Mouse (Mus musculus) R1 (cell line): ENCODE measurements around the gene G2e3.

Experiments
- DNase-seq: peaks from one replicate; pipeline ENCODE4 v3.0.0-alpha.2; 2018; ENCODE audit warnings: low read depth, low spot score

The G2e3 gene

DNA sequence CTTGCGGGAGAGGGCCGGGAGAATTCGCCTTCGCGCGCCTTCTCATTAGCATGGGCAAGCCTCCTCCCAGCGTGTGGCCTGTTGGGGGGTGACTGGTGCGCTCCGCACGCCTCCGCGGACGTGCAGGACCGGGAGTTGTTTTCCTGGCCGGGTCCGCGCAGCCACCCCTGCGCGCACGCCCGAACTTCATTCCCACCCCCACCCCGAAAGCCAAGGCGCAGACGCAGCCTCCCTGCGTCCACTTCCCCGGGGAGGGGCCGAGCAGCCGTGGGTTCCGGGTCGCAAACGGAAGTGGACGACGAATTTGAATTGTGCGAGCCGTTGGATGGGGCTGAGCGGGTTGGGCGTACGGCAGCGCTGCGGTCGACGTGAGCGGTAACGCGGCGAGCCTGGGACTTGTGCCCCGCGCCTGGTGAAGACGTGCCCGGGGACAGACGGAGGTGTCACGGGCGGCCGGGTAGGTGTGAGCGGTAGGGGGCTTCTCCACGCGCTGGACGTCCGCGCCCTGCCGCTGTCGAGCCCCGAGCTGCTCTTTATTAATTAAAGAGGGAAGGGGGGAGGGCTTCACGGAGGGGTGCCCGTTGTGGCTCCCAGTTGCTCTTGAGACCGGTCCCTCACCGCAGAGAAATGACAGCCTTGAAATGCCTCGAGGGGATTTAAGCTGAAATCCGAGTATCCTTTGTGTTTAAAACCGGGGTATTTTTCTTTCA lies at the start of gene G2e3:
TSS of gene G2e3 (plus strand) at position 74 of the 710 bp plus-strand sequence.
- peak; percentile 97 for DNase-seq

DNA sequence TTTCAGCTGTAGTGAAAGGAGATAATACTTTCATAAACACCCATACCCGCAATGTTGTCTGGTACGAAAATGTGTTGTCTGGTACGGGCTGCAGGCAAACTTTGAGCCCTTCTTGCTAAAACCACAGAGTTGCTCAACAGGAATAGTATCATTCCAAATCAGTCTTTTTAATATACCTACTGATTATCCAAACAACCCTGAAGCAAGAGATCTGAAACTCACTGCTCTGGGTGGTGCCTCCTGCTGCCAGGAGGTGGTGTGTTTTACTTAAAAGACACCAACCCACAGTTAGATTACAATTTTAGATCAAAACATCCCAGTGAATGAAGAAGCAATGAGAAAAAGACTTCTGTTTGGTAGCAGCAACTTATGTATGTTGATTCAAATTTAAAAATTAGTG lies 24.3 kb upstream of the G2e3 start:
- no peak for DNase-seq

DNA sequence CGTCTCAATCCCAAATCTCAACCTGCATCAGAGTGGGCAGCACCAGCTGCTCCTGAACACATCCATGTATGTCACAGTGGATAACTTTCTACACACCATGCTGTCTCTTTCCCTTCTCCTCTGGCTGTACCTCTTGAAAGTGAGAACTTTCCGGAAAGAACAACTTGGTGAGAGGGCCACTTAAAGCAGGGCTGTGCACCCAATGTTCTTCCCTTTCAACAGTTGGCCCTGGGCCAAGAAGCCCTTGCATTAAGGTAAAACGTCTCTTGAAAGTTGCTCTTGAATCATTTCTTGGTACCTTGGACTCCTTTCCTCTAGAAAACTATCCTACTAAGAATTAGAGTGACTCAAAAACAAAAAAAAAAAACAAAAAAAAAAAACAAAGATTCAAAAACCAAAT lies 21.0 kb upstream of the G2e3 start:
- no peak for DNase-seq

DNA sequence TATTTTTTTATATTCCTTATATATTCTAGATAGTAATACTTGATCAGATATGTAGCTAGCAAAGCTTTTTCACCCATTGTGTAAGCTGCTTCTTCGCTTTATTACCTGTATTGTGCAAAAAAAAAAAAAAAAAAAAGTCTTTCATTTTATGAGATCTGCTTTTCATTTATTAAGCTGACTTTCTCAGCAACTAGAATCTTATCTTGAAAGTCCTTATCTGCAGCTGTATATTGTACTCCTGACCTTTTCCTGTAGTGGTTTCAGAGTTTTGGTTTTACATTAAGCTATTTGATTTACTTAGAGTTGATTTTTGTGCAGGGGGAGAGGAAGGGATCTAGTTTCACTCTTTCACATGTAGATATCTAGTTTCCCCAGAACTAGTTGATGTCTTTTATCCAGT lies 10.8 kb upstream of the G2e3 start:
- DNase-seq = no peak

DNA sequence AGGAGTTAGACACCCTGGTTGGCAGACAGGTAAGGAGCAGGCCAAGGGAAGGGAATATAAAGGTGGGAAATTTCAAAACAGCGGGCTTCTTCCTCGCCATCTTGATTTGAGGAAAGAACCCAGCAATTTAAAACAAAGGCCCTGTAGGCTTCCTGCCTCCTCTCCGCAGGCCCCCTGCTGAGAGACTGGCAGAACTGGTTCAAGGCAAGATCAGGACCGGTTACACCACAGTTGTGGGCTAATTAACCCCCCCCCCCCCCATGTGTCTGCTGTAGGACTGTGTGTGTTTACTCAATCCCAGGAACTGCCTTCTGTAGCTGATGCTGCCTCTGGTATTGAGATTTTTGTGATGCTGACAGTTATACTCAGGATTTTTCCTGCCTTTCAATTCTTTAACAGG lies 1.7 kb upstream of the G2e3 start:
- DNase-seq = peak; percentile 92

DNA sequence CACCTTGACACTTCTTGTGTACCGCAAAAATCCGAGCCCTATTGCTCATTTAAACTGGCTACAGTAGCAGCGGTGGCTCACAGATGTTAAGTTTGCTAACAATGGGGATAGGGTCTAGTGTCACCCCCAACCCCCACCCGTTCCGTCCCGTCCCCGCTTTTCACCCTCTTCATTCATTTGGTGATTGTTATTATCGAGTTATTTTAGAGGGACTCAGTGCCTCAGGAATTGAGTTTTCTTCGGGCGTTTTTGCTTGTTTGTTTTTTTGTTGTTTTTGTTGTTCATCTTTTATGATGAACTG lies 787 bp downstream of the G2e3 start:
- no peak for DNase-seq

DNA sequence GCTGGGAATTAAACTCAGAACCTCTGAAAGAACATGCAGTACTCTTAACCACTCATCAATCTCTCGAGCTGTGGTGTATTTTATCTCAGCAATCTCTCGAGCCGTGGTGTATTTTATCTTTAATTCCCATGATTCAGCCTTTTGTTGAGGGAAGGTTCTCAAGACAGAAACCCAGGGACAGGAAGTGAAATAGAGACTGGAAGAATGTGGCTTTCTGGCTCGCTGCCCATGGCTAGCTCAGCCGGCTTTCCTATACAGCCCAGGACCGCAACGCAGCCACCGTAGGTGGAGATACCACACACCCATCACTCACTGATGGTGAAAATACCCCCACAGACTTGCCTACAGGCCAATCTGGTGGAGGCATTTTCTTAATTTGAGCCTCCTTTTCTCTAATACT lies 7.4 kb downstream of the G2e3 start:
- DNase-seq = no peak

DNA sequence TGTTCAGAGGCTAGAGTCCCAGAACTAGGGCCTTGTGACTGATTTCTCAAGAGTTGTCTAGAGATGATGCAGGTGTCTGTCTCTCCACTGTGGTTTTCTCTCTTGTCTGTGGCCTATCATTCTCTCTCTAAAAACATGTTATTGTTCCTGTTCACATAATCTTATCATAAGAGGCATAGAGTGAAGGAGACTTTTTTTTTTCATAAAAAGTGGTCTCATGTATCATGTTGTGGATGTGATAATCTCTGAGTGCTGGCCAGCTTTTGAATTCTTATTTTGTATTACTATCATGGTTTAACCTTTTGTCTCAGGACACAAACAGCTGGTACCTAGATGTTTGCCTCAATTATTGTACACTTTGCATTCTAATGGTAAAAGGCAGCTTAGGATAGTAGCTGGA lies 13.4 kb downstream of the G2e3 start:
- DNase-seq = no peak

DNA sequence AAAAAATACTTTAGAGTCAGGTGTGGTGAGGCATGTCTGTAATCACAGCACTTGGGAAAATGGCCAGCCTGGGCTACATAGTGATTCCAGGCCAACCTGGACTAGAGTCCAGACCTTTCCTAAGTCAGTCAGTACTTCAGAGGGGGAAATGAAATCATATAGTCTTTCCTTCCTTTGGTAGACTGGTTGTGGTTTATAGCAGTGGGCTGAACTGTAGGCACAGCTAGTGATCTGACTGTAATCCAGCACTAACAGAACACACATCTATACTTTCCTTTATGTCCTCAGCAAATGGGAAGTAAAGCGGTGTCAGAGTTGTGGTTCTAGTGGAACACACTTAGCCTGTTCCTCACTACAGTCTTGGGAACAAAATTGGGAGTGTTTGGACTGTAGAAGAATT lies 15.0 kb downstream of the G2e3 start:
- no peak for DNase-seq

DNA sequence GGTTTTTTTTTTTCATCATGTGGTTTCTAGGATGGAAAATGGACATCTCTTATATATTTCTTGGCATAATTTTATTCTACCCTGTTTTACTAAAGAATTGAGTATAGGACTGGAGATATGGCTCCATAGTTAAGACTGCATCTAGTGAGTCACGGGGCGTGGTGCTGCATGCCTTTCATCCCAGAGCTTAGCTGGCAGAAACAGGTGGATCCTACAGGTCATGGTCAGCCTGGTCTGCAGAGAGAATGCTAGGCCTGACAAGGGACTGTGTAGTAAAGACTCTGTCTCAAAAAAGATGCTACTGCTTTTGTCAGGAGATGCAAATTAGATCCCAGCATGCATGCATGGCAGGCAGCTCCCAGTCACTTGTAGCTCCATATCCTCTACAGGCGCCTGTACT lies 20.6 kb downstream of the G2e3 start:
- DNase-seq = no peak

DNA sequence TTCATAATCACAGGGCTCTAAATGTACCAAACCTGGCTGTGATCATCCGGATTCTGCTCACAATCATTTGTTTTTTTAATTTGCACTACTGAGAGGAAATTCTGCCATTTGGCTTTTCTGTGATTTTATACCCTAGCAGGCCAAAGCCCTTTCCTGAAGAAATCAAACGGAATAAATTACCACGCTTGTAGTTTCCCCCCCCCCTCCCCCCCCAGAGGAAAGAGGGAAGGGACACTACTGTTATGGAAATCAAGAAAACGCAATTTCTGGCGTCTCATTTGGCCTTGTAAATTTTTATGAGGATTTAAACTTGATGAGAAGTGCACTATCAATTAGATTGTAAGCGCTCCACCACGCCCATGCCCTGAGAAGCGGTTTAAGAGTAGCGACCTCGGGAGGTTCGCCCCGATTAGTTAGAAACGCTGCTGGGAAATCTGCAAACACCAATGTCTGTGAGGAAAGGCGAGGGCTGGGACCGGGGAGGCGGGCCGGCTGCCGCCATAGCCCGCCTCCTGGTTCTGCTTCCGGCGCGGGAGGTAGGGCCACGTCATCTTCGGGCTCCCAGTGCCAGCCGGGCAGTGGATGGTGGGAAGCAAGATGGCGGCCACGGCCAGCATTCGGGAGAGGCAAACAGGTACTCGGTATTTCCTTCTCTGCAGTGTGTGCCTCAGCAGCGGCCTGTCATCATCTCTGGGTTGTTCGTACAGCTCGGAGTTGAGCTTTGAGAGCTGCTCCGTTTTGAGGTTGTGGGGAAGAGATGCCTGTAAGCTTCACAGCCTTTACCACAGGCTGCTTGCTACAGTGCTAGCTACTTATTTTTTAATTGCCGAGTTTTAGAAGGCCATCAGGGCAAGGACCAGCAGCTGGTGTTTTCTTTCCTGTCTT lies 29.4 kb downstream of the G2e3 start, which contains the start of gene Scfd1:
TSS of gene Scfd1 (plus strand) at position 508 of the 885 bp plus-strand sequence.
- peak; percentile 95 for DNase-seq

DNA sequence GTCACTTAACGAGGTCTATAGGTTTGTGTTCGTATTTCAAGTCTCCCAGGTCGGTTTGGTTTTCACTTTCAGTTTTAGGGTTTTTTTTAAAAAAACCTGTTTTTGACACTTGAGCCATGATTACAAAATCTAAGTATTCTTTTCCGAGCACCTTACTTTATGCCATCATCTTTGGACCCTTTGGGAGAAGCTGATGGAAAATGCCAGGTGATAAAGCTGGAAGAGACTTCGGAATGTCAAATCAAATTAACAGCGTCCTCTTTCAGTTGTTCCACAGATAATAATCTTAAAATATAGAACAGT lies 30.0 kb downstream of the G2e3 start:
- DNase-seq = no peak

DNA sequence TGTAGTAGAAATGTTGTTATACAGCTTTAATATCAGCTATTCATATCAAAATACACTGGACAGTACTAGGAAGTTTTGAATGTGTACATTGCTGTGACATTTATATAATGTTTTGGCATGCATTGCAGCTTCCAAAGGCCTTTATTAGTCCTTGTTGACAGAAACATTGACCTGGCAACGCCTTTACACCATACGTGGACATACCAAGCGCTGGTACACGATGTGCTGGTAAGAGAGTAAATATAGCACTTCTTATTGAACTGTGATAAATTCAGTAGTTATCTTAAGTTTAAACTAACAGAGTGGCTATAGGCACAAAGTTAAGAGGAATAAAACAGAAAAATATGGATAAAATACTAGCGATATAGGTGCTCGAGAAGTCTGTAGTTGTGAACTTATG lies 52.0 kb downstream of the G2e3 start:
- DNase-seq = no peak

DNA sequence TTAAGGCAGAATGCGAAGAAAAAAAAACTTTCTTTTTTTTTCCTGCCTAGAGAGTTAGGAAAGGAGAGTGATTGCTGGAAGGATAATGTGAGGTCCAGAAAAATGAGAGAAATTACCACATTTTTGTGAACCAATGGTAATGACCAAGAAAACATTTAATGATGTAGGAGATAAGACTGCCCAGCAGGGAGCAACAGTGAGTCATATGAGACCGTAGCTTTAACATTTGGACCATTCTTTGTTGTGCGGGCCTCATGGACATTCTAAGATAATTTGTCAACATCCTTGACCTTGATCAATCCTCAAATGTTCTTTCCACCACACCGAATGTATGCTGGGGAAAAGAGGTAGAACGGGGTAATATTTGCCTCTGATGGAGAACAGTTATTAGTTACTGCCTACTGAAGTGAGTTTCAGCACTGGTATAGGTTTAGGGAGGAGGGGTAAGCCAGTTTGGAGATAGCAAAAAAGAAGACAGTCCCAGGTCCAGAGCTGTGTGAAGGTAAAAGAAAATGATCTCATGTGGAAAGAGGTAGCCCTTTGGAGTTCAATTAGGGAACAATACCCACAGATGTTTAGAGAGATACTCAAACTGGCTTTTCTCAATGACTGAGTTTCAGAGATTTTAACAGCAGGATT lies 54.3 kb downstream of the G2e3 start:
- DNase-seq = peak; percentile 55

DNA sequence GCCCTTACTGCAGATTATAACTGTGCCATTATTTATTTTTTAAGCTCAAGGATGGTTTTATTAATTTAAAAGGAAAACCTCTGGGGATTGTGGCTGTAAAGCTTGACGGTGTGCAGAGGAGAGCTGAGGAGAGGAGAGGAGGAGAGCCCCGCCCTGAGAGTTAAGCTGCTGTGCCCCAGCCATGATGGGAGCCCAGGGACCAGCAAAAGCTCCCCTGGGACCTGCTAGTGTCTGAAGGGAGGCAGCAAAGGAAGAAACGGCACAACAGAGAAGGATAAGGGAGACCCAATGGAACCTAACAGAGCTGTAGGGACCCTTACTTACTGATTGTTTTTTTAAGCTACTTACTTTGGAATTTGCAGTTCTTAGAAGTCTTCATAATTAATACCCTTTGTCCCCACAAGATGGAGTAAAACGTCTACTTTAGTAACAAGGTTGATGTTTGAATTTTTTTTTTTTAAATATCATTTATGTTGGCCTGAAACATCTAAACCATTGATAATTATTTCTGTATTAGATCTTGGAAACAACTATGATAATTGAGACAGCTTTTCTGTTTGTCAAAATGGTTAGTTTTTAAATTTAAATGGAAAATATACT lies 56.2 kb downstream of the G2e3 start:
- DNase-seq = peak; percentile 21

DNA sequence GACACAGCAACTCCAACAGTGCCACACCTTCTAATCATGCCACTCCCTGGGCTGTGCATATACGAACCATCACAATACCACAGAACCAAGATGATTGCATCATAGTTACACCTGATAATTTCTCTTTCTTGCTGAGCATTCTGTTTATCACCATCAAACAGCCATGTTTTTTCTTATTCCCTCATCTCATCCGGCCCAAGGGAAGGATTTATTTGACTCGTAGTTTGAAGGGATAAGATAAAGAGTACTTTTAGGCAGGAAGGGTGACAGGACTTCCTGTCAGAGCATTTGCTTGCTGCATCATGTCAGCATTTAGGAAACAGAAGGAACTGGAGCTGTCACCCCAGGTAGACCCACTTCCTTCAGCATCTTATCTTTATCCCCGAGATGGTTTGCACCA lies 63.5 kb downstream of the G2e3 start:
- peak; percentile 6 for DNase-seq
